Mouse (Mus musculus) hindbrain, embryonic 16.5 days (tissue): ENCODE results near the gene Gramd1b. TPM values are rescaled to one million over a fixed set of nuclear protein-coding genes. Genes with fewer than 3 reads are reported as not detected.

Experiments used
- ATAC-seq: fragments of 200-750 bp; cut with Nextera tagmentation; 2 replicates; pipeline ENCODE4 v1.8.0; 2017; ENCODE audit warnings: moderate TSS enrichment, moderate library complexity
- H3K27ac ChIP-seq: fragments of 300-500 bp; sonication (generic); 2 replicates; pipeline ENCODE4 v1.5.1; 2014; ENCODE audit warnings: low read depth, mild to moderate bottlenecking, control low read depth, low read length, moderate library complexity
- H3K27me3 ChIP-seq: fragments of 300-500 bp; sonication (generic); replicated peaks from 2 replicates; pipeline ENCODE4 v1.6.1; 2014; ENCODE audit warnings: low read length; ENCODE audit not compliant: control insufficient read depth, insufficient read depth
- H3K36me3 ChIP-seq: fragments of 300-500 bp; sonication (generic); 2 replicates; pipeline ENCODE4 v1.6.1; 2014; ENCODE audit warnings: mild to moderate bottlenecking, low read length, moderate library complexity, mixed read lengths; ENCODE audit not compliant: control insufficient read depth, insufficient read depth
- H3K4me1 ChIP-seq: fragments of 300-500 bp; sonication (generic); 2 replicates; pipeline ENCODE4 v1.6.1; 2014; ENCODE audit warnings: low read depth, low read length; ENCODE audit not compliant: control insufficient read depth, insufficient read depth
- H3K4me2 ChIP-seq: fragments of 300-500 bp; sonication (generic); 2 replicates; pipeline ENCODE4 v1.6.1; 2014; ENCODE audit warnings: mild to moderate bottlenecking, low read length, control low read depth, moderate library complexity
- H3K4me3 ChIP-seq: fragments of 300-500 bp; sonication (generic); 2 replicates; pipeline ENCODE4 v1.5.1; 2014; ENCODE audit warnings: mild to moderate bottlenecking, low read length, control low read depth, moderate library complexity
- H3K9ac ChIP-seq: fragments of 300-500 bp; sonication (generic); 2 replicates; pipeline ENCODE4 v1.6.1; 2014; ENCODE audit warnings: low read depth, mild to moderate bottlenecking, control low read depth, low read length, moderate library complexity
- H3K9me3 ChIP-seq: fragments of 300-500 bp; sonication (generic); 2 replicates; pipeline ENCODE4 v1.6.1; 2014; ENCODE audit warnings: mild to moderate bottlenecking, low read length, moderate library complexity; ENCODE audit not compliant: control insufficient read depth
- WGBS: fragments of 180-500 bp; shearing (Covaris S2); extraction: QIAGEN DNeasy Blood & Tissue Kit; methylation state at CpG from one replicate; pipeline ENCODE4 v1.1.7; 2014; 5-methylcytosine and 5-hydroxymethylcytosine counted together
- polyA plus RNA-seq: library from polyadenylated mRNA; unstranded; fragments of >200 nt; fragmentation: Nextera tagmentation; extraction: Ambion mirVana; gene quantifications from 2 replicates; pipeline ENCODE4 v1.2.1, GENCODE M21; 2015

The Gramd1b gene
- polyA plus RNA-seq, 1 experiment from 2014 or later = 18.5 TPM

- H3K27ac ChIP-seq = peak overlapping the region; percentile 75
- H3K27me3 ChIP-seq = no peaks in the 10 kb centered on the region
- no peaks in the 10 kb centered on the region for H3K9me3 ChIP-seq
- H3K9ac ChIP-seq = 0 out of 2 replicates have a peak overlapping the region, but pooled peaks have one; percentile 17
- no peak overlapping the region for H3K4me3 ChIP-seq
- peaks cover 13% of the 10 kb centered on the region for H3K4me1 ChIP-seq
- no peaks in the 10 kb centered on the region for H3K36me3 ChIP-seq
- WGBS = 14% methylated on average over 15 of the region's 15 CpGs
- peak; percentile 93 for ATAC-seq
- peak overlapping the region; percentile 37 for H3K4me2 ChIP-seq
Measured at GRCm38 (mm10) chr9:40381416-40382411, 149.5 kb downstream of the Gramd1b start.

GRCm38 (mm10) chr9:40376711-40377410 is 154.3 kb downstream of the Gramd1b start:
- peak overlapping the region; percentile 72 for H3K4me2 ChIP-seq
- no peaks in the 10 kb centered on the region for H3K27me3 ChIP-seq
- peaks cover 31% of the 10 kb centered on the region for H3K4me1 ChIP-seq
- WGBS = 70% methylated on average over 9 of the region's 9 CpGs
- H3K4me3 ChIP-seq = peak overlapping the region; percentile 47
- no peak; the same call in 1 of the 2 replicates for ATAC-seq
- no peak overlapping the region for H3K27ac ChIP-seq
- H3K9ac ChIP-seq = peak overlapping the region; percentile 74
- no peaks in the 10 kb centered on the region for H3K9me3 ChIP-seq
- H3K36me3 ChIP-seq = no peaks in the 10 kb centered on the region

- no peaks in the 10 kb centered on the region for H3K36me3 ChIP-seq
- no peaks in the 10 kb centered on the region for H3K27me3 ChIP-seq
- H3K4me1 ChIP-seq = peaks cover 25% of the 10 kb centered on the region
- 7% methylated on average over 11 of the region's 11 CpGs for WGBS
- peak overlapping the region; percentile 47 for H3K4me3 ChIP-seq
- peak; percentile 75 for ATAC-seq
- peak overlapping the region; percentile 72 for H3K4me2 ChIP-seq
- H3K9me3 ChIP-seq = no peaks in the 10 kb centered on the region
- peak overlapping the region; percentile 74 for H3K9ac ChIP-seq
- H3K27ac ChIP-seq = 0 out of 2 replicates have a peak overlapping the region, but pooled peaks have one; percentile 54
Measured at GRCm38 (mm10) chr9:40376139-40376541, 155.0 kb downstream of the Gramd1b start.

GRCm38 (mm10) chr9:40375518-40375917 is 155.7 kb downstream of the Gramd1b start:
- H3K36me3 ChIP-seq = no peaks in the 10 kb centered on the region
- peaks cover 25% of the 10 kb centered on the region for H3K4me1 ChIP-seq
- no peaks in the 10 kb centered on the region for H3K27me3 ChIP-seq
- H3K4me3 ChIP-seq = peak overlapping the region; percentile 47
- H3K27ac ChIP-seq = no peak overlapping the region
- H3K9ac ChIP-seq = peak overlapping the region; percentile 74
- no peaks in the 10 kb centered on the region for H3K9me3 ChIP-seq
- ATAC-seq = no peak
- 56% methylated on average over 6 of the region's 6 CpGs for WGBS
- H3K4me2 ChIP-seq = peak overlapping the region; percentile 72

- no peaks in the 10 kb centered on the region for H3K9me3 ChIP-seq
- no peak for ATAC-seq
- no peak overlapping the region for H3K9ac ChIP-seq
- WGBS = 48% methylated on average over 5 of the region's 5 CpGs
- H3K27me3 ChIP-seq = no peaks in the 10 kb centered on the region
- H3K4me3 ChIP-seq = no peak overlapping the region
- H3K36me3 ChIP-seq = no peaks in the 10 kb centered on the region
- peak overlapping the region; percentile 72 for H3K4me2 ChIP-seq
- peaks cover 25% of the 10 kb centered on the region for H3K4me1 ChIP-seq
- no peak overlapping the region for H3K27ac ChIP-seq
Measured at GRCm38 (mm10) chr9:40374992-40375391, 156.2 kb downstream of the Gramd1b start.

GRCm38 (mm10) chr9:40374533-40374971 is 156.6 kb downstream of the Gramd1b start:
- H3K36me3 ChIP-seq = no peaks in the 10 kb centered on the region
- H3K4me3 ChIP-seq = no peak overlapping the region
- no peak overlapping the region for H3K27ac ChIP-seq
- H3K9me3 ChIP-seq = no peaks in the 10 kb centered on the region
- peak; percentile 13; the same call in 1 of the 2 replicates for ATAC-seq
- H3K9ac ChIP-seq = 0 out of 2 replicates have a peak overlapping the region, but pooled peaks have one; percentile 12
- WGBS = 68% methylated on average over 6 of the region's 6 CpGs
- H3K27me3 ChIP-seq = no peaks in the 10 kb centered on the region
- peak overlapping the region; percentile 8 for H3K4me2 ChIP-seq
- peaks cover 25% of the 10 kb centered on the region for H3K4me1 ChIP-seq

GRCm38 (mm10) chr9:40374052-40374451 is 157.1 kb downstream of the Gramd1b start:
- no peak for ATAC-seq
- H3K9me3 ChIP-seq = no peaks in the 10 kb centered on the region
- no peaks in the 10 kb centered on the region for H3K36me3 ChIP-seq
- no peaks in the 10 kb centered on the region for H3K27me3 ChIP-seq
- 60% methylated on average over 11 of the region's 11 CpGs for WGBS
- H3K4me1 ChIP-seq = peaks cover 25% of the 10 kb centered on the region
- no peak overlapping the region for H3K4me3 ChIP-seq
- H3K4me2 ChIP-seq = peak overlapping the region; percentile 8
- H3K9ac ChIP-seq = no peak overlapping the region; the same call in 1 of the 2 replicates
- no peak overlapping the region for H3K27ac ChIP-seq

- H3K4me3 ChIP-seq = no peak overlapping the region
- no peak overlapping the region for H3K4me2 ChIP-seq
- no peak overlapping the region for H3K9ac ChIP-seq
- H3K27ac ChIP-seq = no peak overlapping the region
- H3K27me3 ChIP-seq = no peaks in the 10 kb centered on the region
- H3K4me1 ChIP-seq = peaks cover 8% of the 10 kb centered on the region
- H3K36me3 ChIP-seq = no peaks in the 10 kb centered on the region
- H3K9me3 ChIP-seq = no peaks in the 10 kb centered on the region
- ATAC-seq = no peak
- 79% methylated on average over 4 of the region's 4 CpGs for WGBS
Measured at GRCm38 (mm10) chr9:40370151-40370550, 161.0 kb downstream of the Gramd1b start.

- Histone ChIP-seq H3K27ac (no peak overlapping the region), H3K4me1 (no peaks in the 10 kb centered on the region), H3K4me2 (no peak overlapping the region), H3K9ac (no peak overlapping the region), H3K27me3 (no peaks in the 10 kb centered on the region), H3K4me3 (no peak overlapping the region), H3K36me3 (no peaks in the 10 kb centered on the region), H3K9me3 (no peaks in the 10 kb centered on the region)
- ATAC-seq = no peak
- 94% methylated on average over 7 of the region's 8 CpGs for WGBS
Measured at GRCm38 (mm10) chr9:40366795-40367194, 164.4 kb downstream of the Gramd1b start.
